Mouse (Mus musculus) liver, postnatal 0 days (tissue): ENCODE results near the gene Mpst.

Experiments used
- CTCF ChIP-seq: sonication (generic); IDR thresholded peaks from 2 replicates; pipeline ENCODE4 v1.5.1; 2016; ENCODE audit warnings: antibody characterized with exemption, low read depth
- EP300 ChIP-seq: IDR thresholded peaks from 2 replicates; pipeline ENCODE4 v1.6.1; 2016; ENCODE audit warnings: antibody characterized with exemption, low read depth, mild to moderate bottlenecking

- peak; percentile 94 for TF ChIP-seq EP300
- TF ChIP-seq CTCF = no peak
Measured at GRCm38 (mm10) chr15:78413083-78413718, 7.0 kb downstream of the Mpst start.
